Mouse (Mus musculus) cerebellum, adult 11-12 months (tissue): Measurements from ENCODE around the gene Lrfn4.

Experiments
- DNase-seq: peaks from one replicate; pipeline ENCODE4 v3.0.0; 2022

Lrfn4 gene

GRCm38 (mm10) chr19:4567665-4568064, 47.8 kb downstream of the Lrfn4 start:
- DNase-seq = no peak

- DNase-seq = no peak
Measured at GRCm38 (mm10) chr19:4566880-4567279, 48.6 kb downstream of the Lrfn4 start.

- no peak for DNase-seq
Measured at GRCm38 (mm10) chr19:4565678-4566077, 49.8 kb downstream of the Lrfn4 start.
